Mouse (Mus musculus) kidney, adult 11 months (tissue): ENCODE measurements around the gene Clns1a.
A peak's percentile ranks its signal among the peaks of the same experiment; 100 is the strongest.

Experiments used
- DNase-seq: peaks from one replicate; pipeline ENCODE4 v3.0.0; 2022

Gene Clns1a

GRCm38 (mm10) chr7:97766406-97767166 lies 70.2 kb downstream of the Clns1a start:
- DNase-seq, result peak; percentile 27

GRCm38 (mm10) chr7:97767841-97768240 lies 71.4 kb downstream of the Clns1a start:
- no peak for DNase-seq

GRCm38 (mm10) chr7:97769020-97769419 lies 72.6 kb downstream of the Clns1a start:
- no peak for DNase-seq
